Mouse (Mus musculus) CH12.LX (cell line): Measurements from ENCODE around the gene Psenen. TPM values are rescaled to one million over a fixed set of nuclear protein-coding genes. Genes with fewer than 3 reads are reported as not detected.
A peak's percentile ranks its signal among the peaks of the same experiment; 100 is the strongest.

Experiments
- DNase-seq: peaks from one replicate; pipeline ENCODE4 v3.0.0-alpha.2; 2013; ENCODE audit errors: extremely low read depth
- H3K27ac ChIP-seq: 2 replicates; pipeline ENCODE4 v1.5.1; 2012; ENCODE audit warnings: low read depth, mild to moderate bottlenecking, control low read depth, moderate library complexity; ENCODE audit not compliant: insufficient read depth
- H3K27me3 ChIP-seq: replicated peaks from 2 replicates; pipeline ENCODE3; 2012; ENCODE audit warnings: inconsistent platforms
- H3K36me3 ChIP-seq, 2 experiments: replicated peaks in 1 of 2; 2 replicates each; pipeline versions ENCODE3 to v1.6.1; 2012; ENCODE audit warnings: inconsistent platforms in 1 of 2, low read length in 1 of 2, mild to moderate bottlenecking in 1 of 2, mixed read lengths in 1 of 2, moderate library complexity in 1 of 2; ENCODE audit not compliant: control insufficient read depth in 1 of 2, insufficient read depth in 1 of 2
- H3K4me1 ChIP-seq, 2 experiments: 2 replicates each; pipeline ENCODE4 v1.6.1; 2012; ENCODE audit warnings: inconsistent platforms in 1 of 2, moderate library complexity in 1 of 2; ENCODE audit not compliant: insufficient read depth in 2 of 2, control insufficient read depth in 1 of 2
- H3K4me2 ChIP-seq: 2 replicates; pipeline ENCODE4 v1.6.1; 2012; ENCODE audit warnings: low read depth, mild to moderate bottlenecking, control low read depth; ENCODE audit not compliant: poor library complexity, insufficient read depth, severe bottlenecking
- H3K4me3 ChIP-seq, 3 experiments: fragments of 150-350 bp in 1 of 3; sonication (generic) in 1 of 3; replicated peaks in 1 of 3; 2 replicates each; pipeline versions ENCODE3 to v1.5.1; 2011 to 2012; ENCODE audit warnings: low read depth in 2 of 3, low read length in 2 of 3, mild to moderate bottlenecking in 2 of 3, moderate library complexity in 2 of 3, control low read depth in 1 of 3, improper control_type of control experiment in 1 of 3, inconsistent platforms in 1 of 3, mixed read lengths in 1 of 3; ENCODE audit not compliant: poor library complexity in 1 of 3
- H3K79me2 ChIP-seq: replicated peaks from 2 replicates; pipeline ENCODE4 v1.6.1; 2012; ENCODE audit warnings: mild to moderate bottlenecking, moderate library complexity; ENCODE audit not compliant: control insufficient read depth, poor library complexity, insufficient read depth, severe bottlenecking; ENCODE audit errors: extremely low read depth
- H3K9ac ChIP-seq: 2 replicates; pipeline ENCODE4 v1.6.1; 2012; ENCODE audit warnings: low read depth, mild to moderate bottlenecking, control low read depth, moderate library complexity; ENCODE audit not compliant: insufficient read depth
- H3K9me3 ChIP-seq: replicated peaks from 2 replicates; pipeline ENCODE3; 2012; ENCODE audit warnings: low read length, inconsistent platforms, mixed read lengths
- BHLHE40 ChIP-seq: IDR thresholded peaks from 2 replicates; pipeline ENCODE4 v1.6.1; 2011; ENCODE audit warnings: mild to moderate bottlenecking, low read depth, low read length, improper control_type of control experiment
- CHD1 ChIP-seq: IDR thresholded peaks from 2 replicates; pipeline ENCODE4 v1.6.1; 2012; ENCODE audit warnings: low read depth, low read length, improper control_type of control experiment, inconsistent platforms
- E2F4 ChIP-seq: IDR thresholded peaks from 2 replicates; pipeline ENCODE4 v1.6.1; 2011; ENCODE audit warnings: low read depth, low read length, improper control_type of control experiment; ENCODE audit not compliant: insufficient replicate concordance
- ELF1 ChIP-seq: IDR thresholded peaks from 2 replicates; pipeline ENCODE4 v1.6.1; 2014; ENCODE audit warnings: low read depth, mild to moderate bottlenecking, inconsistent platforms, low read length, improper control_type of control experiment
- EP300 ChIP-seq: IDR thresholded peaks from 2 replicates; pipeline ENCODE4 v1.6.1; 2011; ENCODE audit warnings: low read length, improper control_type of control experiment
- ETS1 ChIP-seq: conservative IDR thresholded peaks from 2 replicates; pipeline ENCODE4 v1.6.1; 2012; ENCODE audit warnings: low read depth, mild to moderate bottlenecking, inconsistent platforms, low read length, improper control_type of control experiment, moderate library complexity
- IRF4 ChIP-seq: IDR thresholded peaks from 2 replicates; pipeline ENCODE4 v1.6.1; 2014; ENCODE audit warnings: low read depth, mild to moderate bottlenecking, inconsistent platforms, low read length, improper control_type of control experiment
- MAX ChIP-seq: IDR thresholded peaks from 2 replicates; pipeline ENCODE4 v1.6.1; 2011; ENCODE audit warnings: low read length, improper control_type of control experiment
- MXI1 ChIP-seq: IDR thresholded peaks from 2 replicates; pipeline ENCODE4 v1.6.1; 2011; ENCODE audit warnings: mild to moderate bottlenecking, low read depth, low read length, improper control_type of control experiment
- MYC ChIP-seq: IDR thresholded peaks from 2 replicates; pipeline ENCODE4 v1.6.1; 2011; ENCODE audit warnings: low read depth, mild to moderate bottlenecking, improper control_type of control experiment, low read length
- NELFE ChIP-seq: IDR thresholded peaks from 2 replicates; pipeline ENCODE4 v1.6.1; 2011; ENCODE audit warnings: low read depth, low read length, improper control_type of control experiment
- POLR2A ChIP-seq: IDR thresholded peaks from 2 replicates; pipeline ENCODE4 v1.6.1; 2011; ENCODE audit warnings: low read depth, mild to moderate bottlenecking, improper control_type of control experiment, low read length
- RAD21 ChIP-seq: IDR thresholded peaks from 2 replicates; pipeline ENCODE4 v1.6.1; 2011; ENCODE audit warnings: low read depth, mild to moderate bottlenecking, low read length, improper control_type of control experiment, moderate library complexity
- SIN3A ChIP-seq: IDR thresholded peaks from 2 replicates; pipeline ENCODE4 v1.6.1; 2012; ENCODE audit warnings: low read length, improper control_type of control experiment, inconsistent platforms
- TBP ChIP-seq: conservative IDR thresholded peaks from 2 replicates; pipeline ENCODE4 v1.6.1; 2011; ENCODE audit warnings: low read depth, low read length, improper control_type of control experiment
- TCF12 ChIP-seq: IDR thresholded peaks from 2 replicates; pipeline ENCODE4 v1.6.1; 2014; ENCODE audit warnings: low read depth, mild to moderate bottlenecking, inconsistent platforms, low read length, improper control_type of control experiment
- USF2 ChIP-seq: conservative IDR thresholded peaks from 2 replicates; pipeline ENCODE4 v1.6.1; 2011; ENCODE audit warnings: low read depth, low read length, improper control_type of control experiment
- ZC3H11A ChIP-seq: IDR thresholded peaks from 2 replicates; pipeline ENCODE4 v1.6.1; 2012; ENCODE audit warnings: low read depth, mild to moderate bottlenecking, inconsistent platforms, low read length, improper control_type of control experiment
- ZKSCAN1 ChIP-seq: IDR thresholded peaks from 2 replicates; pipeline ENCODE4 v1.6.1; 2012; ENCODE audit warnings: low read depth, inconsistent platforms, low read length, improper control_type of control experiment, borderline replicate concordance
- dilution Hi-C: fragments of 300-500 bp; cut with MboI; formaldehyde crosslinking; loops from 2 replicates; pipeline ENCODE4 v1.14.3; 2020; ENCODE audit warnings: low sequenced_read_pairs; ENCODE audit not compliant: extremely low pct_unique_long_range_greater_than_20kb, extremely low pct_ligation_motif_present
- in situ Hi-C: fragments of 300-500 bp; cut with MboI; formaldehyde crosslinking; loops from 3 replicates; pipeline ENCODE4 v1.14.3; 2019; ENCODE audit warnings: low sequenced_read_pairs, low pct_ligation_motif_present, low pct_unique_long_range_greater_than_20kb, mixed read lengths
- polyA plus RNA-seq: library from polyadenylated mRNA; unstranded; fragments of >175 nt; gene quantifications from 2 replicates; pipeline ENCODE4 v1.2.1, GENCODE M21; 2012; ENCODE audit warnings: low read depth; ENCODE audit not compliant: insufficient read length
- total RNA-seq, 2 experiments: library from RNA; depleted of rRNA; stranded (reverse); fragments of 300-350 nt in 1 of 2; fragments of >200 nt in 1 of 2; gene quantifications; 2 replicates each; pipeline ENCODE4 v1.2.3; 2012 to 2014

Gene Psenen
- total and polyA plus RNA-seq, 3 experiments: 55.2 to 121 (median 92.7) TPM

GRCm38 (mm10) chr7:30559443-30559954, 3.9 kb downstream of the Psenen start, which contains the start of gene Lin37 (continued):
- TF ChIP-seq ETS1 (no peak), TBP (peak; percentile 59; the same call in 1 of the 2 replicates), SIN3A (peak; percentile 95), BHLHE40 (no peak)

GRCm38 (mm10) chr7:30558656-30559442, 4.6 kb downstream of the Psenen start:
- H3K27me3 ChIP-seq: no peaks in the 10 kb centered on the region
- no peak for TF ChIP-seq ZC3H11A
- TF ChIP-seq IRF4: no peak
- no peak for TF ChIP-seq NELFE
- TF ChIP-seq MXI1: no peak
- no peak for TF ChIP-seq EP300
- H3K27ac ChIP-seq: peak overlapping the region; percentile 63
- DNase-seq: no peak
- peak overlapping the region; percentile 85 for H3K4me2 ChIP-seq
- peak overlapping the region; percentile 98 for H3K9ac ChIP-seq
- H3K4me3 ChIP-seq: peak overlapping the region; percentile 70 to 99 (median 99)
- H3K4me1 ChIP-seq: peaks cover 4 to 33% of the 10 kb centered on the region in 2 experiments; a peak in 3 of 4 replicates
- in situ Hi-C loops (loop anchor here (5.0 kb wide), 1 partner anchor 48 kb away; no protein-coding TSS in a partner anchor), dilution Hi-C loops (no loop called here)
- H3K79me2 ChIP-seq: peaks cover 25% of the 10 kb centered on the region
- H3K36me3 ChIP-seq: peaks cover 32 to 47% of the 10 kb centered on the region in 2 experiments
- no peaks in the 10 kb centered on the region for H3K9me3 ChIP-seq

GRCm38 (mm10) chr7:30557901-30558514, 5.4 kb downstream of the Psenen start:
- H3K9me3 ChIP-seq: no peaks in the 10 kb centered on the region
- H3K79me2 ChIP-seq: peaks cover 25% of the 10 kb centered on the region
- H3K4me3 ChIP-seq: no peak overlapping the region
- DNase-seq: no peak
- no peaks in the 10 kb centered on the region for H3K27me3 ChIP-seq
- no peak for TF ChIP-seq RAD21
- TF ChIP-seq TCF12: no peak
- no peak for TF ChIP-seq ELF1
- TF ChIP-seq POLR2A: no peak
- no peak for TF ChIP-seq E2F4
- no peak for TF ChIP-seq MXI1
- TF ChIP-seq USF2: no peak
- no peak for TF ChIP-seq CHD1
- TF ChIP-seq MYC: no peak
- TF ChIP-seq MAX: no peak
- no peak for TF ChIP-seq ZKSCAN1
- peaks cover 5 to 39% of the 10 kb centered on the region in 2 experiments; a peak in 3 of 4 replicates for H3K4me1 ChIP-seq
- peak overlapping the region; percentile 98 for H3K9ac ChIP-seq
- peak overlapping the region; percentile 85 for H3K4me2 ChIP-seq
- in situ Hi-C loops (loop anchor here (5.0 kb wide), 1 partner anchor 49 kb away; no protein-coding TSS in a partner anchor), dilution Hi-C loops (no loop called here)
- H3K27ac ChIP-seq: no peak overlapping the region
- H3K36me3 ChIP-seq: peaks cover 32 to 48% of the 10 kb centered on the region in 2 experiments
